Mouse (Mus musculus) neural tube, embryonic 15.5 days (tissue): ENCODE results near the gene Sec24c. TPM values are rescaled to one million over a fixed set of nuclear protein-coding genes. Genes with fewer than 3 reads are reported as not detected.

Experiments used
- microRNA-seq: library from miRNA; unstranded; fragments of <30 nt; microRNA quantifications from one replicate; pipeline ENCODE4, GENCODE M21; 2017
- polyA plus RNA-seq: library from polyadenylated mRNA; unstranded; fragments of >200 nt; fragmentation: Nextera tagmentation; extraction: Ambion mirVana; gene quantifications from 2 replicates; pipeline ENCODE4 v1.2.1, GENCODE M21; 2015

Sec24c gene
- polyA plus RNA-seq, 1 experiment from 2014 or later, result 84.3 TPM

Small RNA genes within 50 kb of the gene (microRNA-seq; reads per million reads assigned to microRNA genes)
- not detected for gene Mir6946

Other genes starting within 250 kb of the Sec24c start
- 0.96 and 1.3 TPM in 2 replicates for gene Cfap70, start 222.1 kb upstream of the Sec24c start, polyA plus RNA-seq
- 18.0 and 29.8 TPM in 2 replicates for gene Anxa7, start 194.2 kb upstream of the Sec24c start, polyA plus RNA-seq
- gene Mss51, start 177.4 kb upstream of the Sec24c start, polyA plus RNA-seq, result 0.40 and 0.73 TPM in 2 replicates
- 79.9 and 89.5 TPM in 2 replicates for gene Ppp3cb, start 127.7 kb upstream of the Sec24c start, polyA plus RNA-seq
- gene Usp54, start 33.2 kb upstream of the Sec24c start, polyA plus RNA-seq, result 9.1 and 9.7 TPM in 2 replicates
- gene Myoz1, start 17.8 kb upstream of the Sec24c start, polyA plus RNA-seq, result 1.1 and 2.5 TPM in 2 replicates
- gene Synpo2l, start 6.0 kb upstream of the Sec24c start, polyA plus RNA-seq, result 1.4 and 2.4 TPM in 2 replicates
- gene Fut11, start 20.7 kb downstream of the Sec24c start, polyA plus RNA-seq, result 30.0 and 31.5 TPM in 2 replicates
- 173 and 194 TPM in 2 replicates for gene Chchd1, start 28.7 kb downstream of the Sec24c start, polyA plus RNA-seq
- 39.1 and 43.0 TPM in 2 replicates for gene Zswim8, start 33.2 kb downstream of the Sec24c start, polyA plus RNA-seq
- 17.1 and 19.3 TPM in 2 replicates for gene Ndst2, start 60.3 kb downstream of the Sec24c start, polyA plus RNA-seq
- 214 and 230 TPM in 2 replicates for gene Camk2g, start 119.8 kb downstream of the Sec24c start, polyA plus RNA-seq
- 0.83 and 1.1 TPM in 2 replicates for gene Plau, start 162.4 kb downstream of the Sec24c start, polyA plus RNA-seq